Mouse (Mus musculus): ENCODE measurements at regions not wholly inside any gene's neighbourhood (a gene's known extent, or its start where the extent isn't known, plus 50 kb on each side); places are given as distances from the start of the nearest gene placed in this dataset.

GRCm38 (mm10) chr6:94900862-94901261 lies 200.9 kb upstream of the Lrig1 start:
- TF ChIP-seq BHLHE40 (IDR thresholded peaks at IDR 0.05; ENCODE audit: borderline replicate concordance, low read depth, low read length) (no peak), JUND (IDR thresholded peaks at IDR 0.05; ENCODE audit: low read depth, low read length) (no peak), CTCF (IDR thresholded peaks at IDR 0.05 in 2 of 3, conservative IDR thresholded peaks at IDR 0.05 in 1 of 3; ENCODE audit: control insufficient read depth in 1 of 3, insufficient read depth in 1 of 3, low read depth in 2 of 3, low read length in 3 of 3, poor library complexity in 1 of 3, severe bottlenecking in 1 of 3) (no peak), ZC3H11A (IDR thresholded peaks at IDR 0.05; ENCODE audit: low read depth, low read length) (no peak), MYC (IDR thresholded peaks at IDR 0.05; ENCODE audit: low read depth, low read length) (no peak), TBP (IDR thresholded peaks at IDR 0.05; ENCODE audit: low read depth, low read length) (no peak), NRF1 (IDR thresholded peaks at IDR 0.05; ENCODE audit: insufficient read depth, low read depth, low read length, poor library complexity, severe bottlenecking) (no peak), ZNF384 (IDR thresholded peaks at IDR 0.05; ENCODE audit: low read depth, low read length) (no peak)
